Mouse (Mus musculus) embryonic facial prominence, embryonic 14.5 days (tissue): Measurements from ENCODE around the gene Srsf1. TPM values are rescaled to one million over a fixed set of nuclear protein-coding genes. Genes with fewer than 3 reads are reported as not detected.
A peak's percentile ranks its signal among the peaks of the same experiment; 100 is the strongest.
"Not testable (repeated sequence)": the region's sequence is repeated elsewhere in the genome, so short reads cannot be mapped to it uniquely, and the experiment has no call there.

Experiments
- ATAC-seq: fragments of 200-750 bp; cut with Nextera tagmentation; 2 replicates; pipeline ENCODE4 v1.8.0; 2017; ENCODE audit warnings: low read depth, moderate number of reproducible peaks, moderate TSS enrichment
- DNase-seq: peaks from one replicate; pipeline ENCODE4 v3.0.0-alpha.2; 2015; ENCODE audit warnings: low spot score
- H3K27ac ChIP-seq: fragments of 300-500 bp; sonication (generic); replicated peaks from 2 replicates; pipeline ENCODE4 v1.5.1; 2014; ENCODE audit warnings: low read depth, mild to moderate bottlenecking, low read length, moderate library complexity
- H3K27me3 ChIP-seq: fragments of 300-500 bp; sonication (generic); replicated peaks from 2 replicates; pipeline ENCODE4 v1.6.1; 2014; ENCODE audit warnings: low read length; ENCODE audit not compliant: control insufficient read depth, insufficient read depth
- H3K36me3 ChIP-seq: fragments of 300-500 bp; sonication (generic); 2 replicates; pipeline ENCODE4 v1.6.1; 2014; ENCODE audit warnings: low read length, mixed read lengths; ENCODE audit not compliant: control insufficient read depth, insufficient read depth
- H3K4me1 ChIP-seq: fragments of 300-500 bp; sonication (generic); 2 replicates; pipeline ENCODE4 v1.6.1; 2014; ENCODE audit warnings: antibody characterized with exemption, low read length; ENCODE audit not compliant: control insufficient read depth, insufficient read depth
- H3K4me2 ChIP-seq: fragments of 300-500 bp; sonication (generic); 2 replicates; pipeline ENCODE4 v1.6.1; 2014; ENCODE audit warnings: low read depth, mild to moderate bottlenecking, low read length, moderate library complexity, mixed read lengths
- H3K4me3 ChIP-seq: fragments of 300-500 bp; sonication (generic); 2 replicates; pipeline ENCODE4 v1.5.1; 2014; ENCODE audit warnings: low read depth, mild to moderate bottlenecking, low read length
- H3K9ac ChIP-seq: fragments of 300-500 bp; sonication (generic); 2 replicates; pipeline ENCODE4 v1.6.1; 2014; ENCODE audit warnings: low read depth, mild to moderate bottlenecking, low read length, moderate library complexity, mixed read lengths
- H3K9me3 ChIP-seq: fragments of 300-500 bp; sonication (generic); 2 replicates; pipeline ENCODE4 v1.6.1; 2016; ENCODE audit warnings: low read length; ENCODE audit not compliant: control insufficient read depth
- WGBS: fragments of 180-500 bp; shearing (Covaris S2); extraction: QIAGEN DNeasy Blood & Tissue Kit; methylation state at CpG from one replicate; pipeline ENCODE4 v1.1.7; 2014; 5-methylcytosine and 5-hydroxymethylcytosine counted together
- polyA plus RNA-seq: library from polyadenylated mRNA; unstranded; fragments of >200 nt; fragmentation: Nextera tagmentation; extraction: Ambion mirVana; gene quantifications from 2 replicates; pipeline ENCODE4 v1.2.1, GENCODE M21; 2014

Srsf1 gene
- polyA plus RNA-seq, 1 experiment from 2014 or later: 291 TPM

- DNase-seq (no peak), ATAC-seq (no peak)
- no peak overlapping the region for H3K4me3 ChIP-seq
- no peaks in the 10 kb centered on the region for H3K27me3 ChIP-seq
- no peak overlapping the region for H3K4me2 ChIP-seq
- H3K36me3 ChIP-seq: no peaks in the 10 kb centered on the region
- H3K9ac ChIP-seq: no peak overlapping the region
- no peaks in the 10 kb centered on the region for H3K9me3 ChIP-seq
- no peaks in the 10 kb centered on the region for H3K4me1 ChIP-seq
- H3K27ac ChIP-seq: no peak overlapping the region
- WGBS: 77% methylated on average over 5 of the region's 5 CpGs
Observed at GRCm38 (mm10) chr11:88031753-88032152, 15.4 kb upstream of the Srsf1 start.

GRCm38 (mm10) chr11:88035970-88036369 lies 11.2 kb upstream of the Srsf1 start:
- WGBS: 72% methylated on average over 7 of the region's 7 CpGs
- Histone ChIP-seq H3K4me1 (no peaks in the 10 kb centered on the region), H3K9ac (no peak overlapping the region), H3K4me2 (no peak overlapping the region), H3K9me3 (no peaks in the 10 kb centered on the region), H3K4me3 (no peak overlapping the region), H3K27ac (no peak overlapping the region), H3K36me3 (no peaks in the 10 kb centered on the region), H3K27me3 (no peaks in the 10 kb centered on the region)
- no peak for DNase-seq
- no peak for ATAC-seq

- H3K27me3 ChIP-seq: no peaks in the 10 kb centered on the region
- DNase-seq (no peak), ATAC-seq (no peak)
- no peak overlapping the region for H3K27ac ChIP-seq
- no peak overlapping the region for H3K9ac ChIP-seq
- no peak overlapping the region for H3K4me3 ChIP-seq
- H3K36me3 ChIP-seq: no peaks in the 10 kb centered on the region
- 75% methylated on average over 10 of the region's 10 CpGs for WGBS
- H3K9me3 ChIP-seq: no peaks in the 10 kb centered on the region
- no peaks in the 10 kb centered on the region for H3K4me1 ChIP-seq
- H3K4me2 ChIP-seq: no peak overlapping the region
Observed at GRCm38 (mm10) chr11:88036761-88037251, 10.4 kb upstream of the Srsf1 start.

- no peak overlapping the region for H3K4me3 ChIP-seq
- H3K4me2 ChIP-seq: no peak overlapping the region
- no peaks in the 10 kb centered on the region for H3K4me1 ChIP-seq
- no peaks in the 10 kb centered on the region for H3K27me3 ChIP-seq
- DNase-seq (no peak), ATAC-seq (no peak)
- no peaks in the 10 kb centered on the region for H3K9me3 ChIP-seq
- no peak overlapping the region for H3K9ac ChIP-seq
- no peak overlapping the region for H3K27ac ChIP-seq
- H3K36me3 ChIP-seq: no peaks in the 10 kb centered on the region
- 78% methylated on average over 3 of the region's 3 CpGs for WGBS
Observed at GRCm38 (mm10) chr11:88037386-88037785, 9.8 kb upstream of the Srsf1 start.

- Histone ChIP-seq H3K4me1 (no peaks in the 10 kb centered on the region), H3K27me3 (no peaks in the 10 kb centered on the region), H3K4me3 (no peak overlapping the region), H3K9ac (no peak overlapping the region), H3K27ac (no peak overlapping the region), H3K4me2 (no peak overlapping the region), H3K9me3 (no peaks in the 10 kb centered on the region), H3K36me3 (no peaks in the 10 kb centered on the region)
- ATAC-seq: no peak
- no peak for DNase-seq
- WGBS: 87% methylated on average over 1 of the region's 1 CpGs
Observed at GRCm38 (mm10) chr11:88039066-88039465, 8.1 kb upstream of the Srsf1 start.

GRCm38 (mm10) chr11:88044314-88044713 lies 2.9 kb upstream of the Srsf1 start:
- no peak overlapping the region for H3K27ac ChIP-seq
- H3K4me2 ChIP-seq: no peak overlapping the region
- H3K27me3 ChIP-seq: no peaks in the 10 kb centered on the region
- H3K4me3 ChIP-seq: no peak overlapping the region
- no peak overlapping the region for H3K9ac ChIP-seq
- peaks cover 7% of the 10 kb centered on the region for H3K4me1 ChIP-seq
- no peak for ATAC-seq
- peaks cover 8% of the 10 kb centered on the region for H3K36me3 ChIP-seq
- DNase-seq: no peak
- H3K9me3 ChIP-seq: no peaks in the 10 kb centered on the region

GRCm38 (mm10) chr11:88045159-88045558 lies 2.0 kb upstream of the Srsf1 start:
- H3K27me3 ChIP-seq, H3K27ac ChIP-seq, H3K4me2 ChIP-seq, ATAC-seq, H3K9ac ChIP-seq, H3K4me3 ChIP-seq, DNase-seq, H3K9me3 ChIP-seq: not testable (repeated sequence)
- Histone ChIP-seq H3K4me1 (peaks cover 15% of the 10 kb centered on the region), H3K36me3 (peaks cover 16% of the 10 kb centered on the region)
- 89% methylated on average over 3 of the region's 3 CpGs for WGBS

- Histone ChIP-seq H3K9ac (no peak overlapping the region), H3K4me2 (no peak overlapping the region)
Observed at GRCm38 (mm10) chr11:88045878-88046277, 1.3 kb upstream of the Srsf1 start.

GRCm38 (mm10) chr11:88046323-88046937 lies 743 bp upstream of the Srsf1 start:
- Histone ChIP-seq H3K27me3 (no peaks in the 10 kb centered on the region), H3K4me3 (peak overlapping the region; percentile 93), H3K4me2 (peak overlapping the region; percentile 65), H3K27ac (peak overlapping the region; percentile 100), H3K4me1 (peaks cover 19% of the 10 kb centered on the region), H3K9ac (peak overlapping the region; percentile 98), H3K36me3 (peaks cover 26% of the 10 kb centered on the region), H3K9me3 (no peaks in the 10 kb centered on the region)
- WGBS: 64% methylated on average over 17 of the region's 17 CpGs
- ATAC-seq (no peak), DNase-seq (no peak)

More at GRCm38 (mm10) chr11:88045878-88046277, 1.3 kb upstream of the Srsf1 start:
- Histone ChIP-seq H3K27ac (no peak overlapping the region), H3K4me1 (peaks cover 19% of the 10 kb centered on the region), H3K9me3 (no peaks in the 10 kb centered on the region), H3K36me3 (peaks cover 22% of the 10 kb centered on the region), H3K27me3 (no peaks in the 10 kb centered on the region), H3K4me3 (no peak overlapping the region)
- WGBS: 87% methylated on average over 4 of the region's 4 CpGs
- ATAC-seq: no peak
- DNase-seq: no peak
